Mouse (Mus musculus) gastrocnemius, adult 2 months (tissue): ENCODE data around the gene Ptprg. TPM values are rescaled to one million over a fixed set of nuclear protein-coding genes. Genes with fewer than 3 reads are reported as not detected.

ENCODE experiments used
- DNase-seq: peaks from one replicate; pipeline ENCODE4 v3.0.0; 2022
- H3K27ac ChIP-seq: fragments of 200-600 bp; 2 replicates; pipeline ENCODE4 v1.8.1; 2022; ENCODE audit warnings: mild to moderate bottlenecking
- H3K4me3 ChIP-seq: fragments of 200-600 bp; 2 replicates; pipeline ENCODE4 v1.8.1; 2022; ENCODE audit warnings: mild to moderate bottlenecking, moderate library complexity
- CTCF ChIP-seq: fragments of 200-600 bp; IDR thresholded peaks from 2 replicates; pipeline ENCODE4 v1.8.1; 2022; ENCODE audit warnings: antibody characterized with exemption, mild to moderate bottlenecking, moderate library complexity
- intact Hi-C: fragments of 180-260 bp; cut with DNase I; formaldehyde crosslinking; loops from one replicate; pipeline ENCODE4 v1.15.1; 2025
- total RNA-seq, 2 experiments: library from RNA; stranded (reverse); gene quantifications; 2 replicates each; pipeline ENCODE4 v1.2.3; 2021

The Ptprg gene
- total RNA-seq, 2 experiments from 2014 or later, result 26.3 to 32.5 TPM

- TF ChIP-seq CTCF, result no peak
- DNase-seq, result no peak
- Histone ChIP-seq H3K27ac (no peak overlapping the region), H3K4me3 (no peak overlapping the region)
- intact Hi-C loops, result no loop called here
Observed at GRCm38 (mm10) chr14:11759356-11759755, 206.0 kb downstream of the Ptprg start.

- TF ChIP-seq CTCF, result no peak
- peak; percentile 25 for DNase-seq
Observed at GRCm38 (mm10) chr14:11762995-11763394, 209.7 kb downstream of the Ptprg start.

DNA sequence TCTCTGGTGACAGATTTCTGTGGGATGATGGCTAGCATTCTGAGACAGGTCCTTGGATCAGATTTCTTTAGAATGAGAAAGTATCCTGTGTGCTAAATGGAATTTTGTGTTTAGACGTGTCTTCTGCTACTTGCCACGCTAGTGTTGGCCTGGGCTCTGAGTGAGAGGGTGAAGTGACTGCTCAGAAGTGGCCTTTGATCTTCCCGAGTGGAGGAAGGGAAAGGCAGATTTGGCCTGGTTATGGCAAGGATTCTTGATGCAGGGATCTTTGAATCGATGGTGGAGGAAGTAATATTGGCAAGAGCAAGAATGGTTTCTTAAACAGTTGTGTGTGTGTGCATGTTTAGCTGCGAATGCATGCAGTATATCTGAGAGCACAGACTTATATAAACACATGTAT lies 219.4 kb downstream of the Ptprg start:
- no peak for TF ChIP-seq CTCF
- intact Hi-C loops, result no loop called here
- no peak for DNase-seq
- Histone ChIP-seq H3K4me3 (no peak overlapping the region), H3K27ac (no peak overlapping the region)

More at GRCm38 (mm10) chr14:11762995-11763394, 209.7 kb downstream of the Ptprg start:
- Histone ChIP-seq H3K27ac (no peak overlapping the region), H3K4me3 (no peak overlapping the region)
- intact Hi-C loops, result no loop called here

DNA sequence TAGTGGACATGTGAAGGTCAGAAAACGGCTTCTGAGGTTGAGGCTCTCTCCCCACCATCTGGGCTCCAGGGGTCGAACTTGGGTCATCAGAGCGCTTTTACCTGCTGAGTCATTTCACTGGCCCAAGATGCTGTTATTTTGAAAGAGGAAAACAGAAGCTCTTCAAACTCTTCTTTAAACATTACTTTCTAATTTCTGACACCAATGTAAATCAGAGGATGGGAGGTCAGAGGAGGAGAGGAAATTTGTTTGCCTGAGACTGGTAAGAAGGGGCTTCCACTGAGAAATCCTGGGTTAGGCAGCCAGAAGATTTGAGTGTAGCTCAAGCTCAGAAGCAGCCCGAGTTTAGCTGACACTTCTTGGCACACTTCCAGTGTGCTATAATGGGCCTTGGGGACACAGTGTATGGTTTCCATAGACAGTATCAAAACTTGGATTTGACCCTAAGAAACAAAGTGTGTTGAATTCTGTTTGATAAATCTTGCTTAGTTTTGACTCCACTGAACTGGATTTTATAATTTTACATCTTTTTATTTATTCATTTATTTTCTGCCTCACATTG lies 221.2 kb downstream of the Ptprg start:
- intact Hi-C loops, result no loop called here
- DNase-seq, result peak; percentile 39
- TF ChIP-seq CTCF, result no peak
- Histone ChIP-seq H3K27ac (peak overlapping the region; percentile 92), H3K4me3 (peak overlapping the region; percentile 46)

DNA sequence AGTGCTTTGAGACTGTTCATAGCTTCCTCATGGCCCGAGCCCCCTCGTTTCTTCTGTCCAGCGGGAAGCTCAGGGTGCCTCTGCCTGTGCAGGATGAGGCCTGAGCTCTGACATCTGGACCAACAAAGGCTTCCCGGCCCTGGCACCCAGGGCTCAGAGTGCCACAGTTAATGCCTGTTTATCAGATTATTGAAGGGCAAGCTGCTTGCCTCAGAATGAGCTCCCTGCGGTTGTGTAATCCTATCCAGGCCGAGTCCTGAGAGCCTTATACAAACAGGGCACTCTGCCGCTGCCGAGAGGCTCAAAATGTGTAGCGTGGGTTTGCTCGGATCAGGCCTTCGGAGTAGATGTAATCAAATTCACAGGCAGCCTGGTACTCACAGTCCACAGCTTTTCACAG lies 221.9 kb downstream of the Ptprg start:
- peak overlapping the region; percentile 46 for H3K4me3 ChIP-seq
- intact Hi-C loops, result no loop called here
- no peak for TF ChIP-seq CTCF
- peak; percentile 71 for DNase-seq
- H3K27ac ChIP-seq, result peak overlapping the region; percentile 92

- DNase-seq, result no peak
- intact Hi-C loops, result no loop called here
- Histone ChIP-seq H3K27ac (peak overlapping the region; percentile 92), H3K4me3 (no peak overlapping the region)
- no peak for TF ChIP-seq CTCF
Observed at GRCm38 (mm10) chr14:11775951-11776495, 222.7 kb downstream of the Ptprg start.

- no peak for TF ChIP-seq CTCF
- intact Hi-C loops, result no loop called here
Observed at GRCm38 (mm10) chr14:11776566-11776965, 223.2 kb downstream of the Ptprg start.

DNA sequence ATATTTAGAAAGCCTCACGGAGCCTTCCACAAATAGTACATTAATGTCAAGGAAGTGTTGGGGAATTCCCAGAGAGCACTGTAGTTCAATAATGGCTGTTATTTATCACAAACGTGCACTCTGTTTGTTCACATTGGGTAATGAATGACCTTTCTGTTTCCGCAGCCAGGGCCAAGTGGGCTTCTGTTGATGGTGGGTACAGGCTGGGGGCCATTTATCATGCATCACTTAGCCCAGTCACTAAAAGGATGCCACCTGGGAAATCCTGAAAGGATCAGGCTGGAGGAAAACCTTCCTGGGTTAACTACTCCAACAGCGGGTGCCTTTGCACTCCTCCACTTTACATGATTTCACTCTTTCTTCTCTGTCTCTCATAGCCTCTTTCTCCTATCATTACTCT lies 237.9 kb downstream of the Ptprg start:
- no peak overlapping the region for H3K27ac ChIP-seq

More at GRCm38 (mm10) chr14:11776566-11776965, 223.2 kb downstream of the Ptprg start:
- peak overlapping the region; percentile 92; the same call in 1 of the 2 replicates for H3K27ac ChIP-seq
- DNase-seq, result no peak
- no peak overlapping the region for H3K4me3 ChIP-seq

DNA sequence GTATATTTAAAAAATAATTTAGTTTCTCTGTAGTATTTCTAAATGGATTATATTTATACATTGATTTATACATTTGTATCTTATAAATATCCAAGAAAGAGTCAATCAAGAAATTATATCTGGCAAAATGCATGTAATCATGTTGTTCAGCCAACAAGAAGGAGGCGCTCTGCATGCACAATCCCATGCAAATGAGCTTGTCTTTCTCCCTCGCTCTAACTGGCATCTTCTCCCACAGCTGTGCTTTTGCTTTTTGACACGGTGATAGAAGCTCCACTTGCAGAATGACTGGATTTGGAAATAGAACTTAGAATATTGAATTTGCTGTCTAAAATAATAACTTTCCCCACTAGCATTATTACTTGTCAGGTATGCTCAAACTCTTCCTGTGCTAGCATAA lies 240.5 kb downstream of the Ptprg start:
- intact Hi-C loops, result no loop called here
- Histone ChIP-seq H3K27ac (no peak overlapping the region), H3K4me3 (no peak overlapping the region)
- no peak for TF ChIP-seq CTCF
- no peak for DNase-seq

More for the DNA sequence above, 237.9 kb downstream of the Ptprg start:
- no peak overlapping the region for H3K4me3 ChIP-seq
- intact Hi-C loops, result no loop called here
- DNase-seq, result no peak
- TF ChIP-seq CTCF, result no peak

DNA sequence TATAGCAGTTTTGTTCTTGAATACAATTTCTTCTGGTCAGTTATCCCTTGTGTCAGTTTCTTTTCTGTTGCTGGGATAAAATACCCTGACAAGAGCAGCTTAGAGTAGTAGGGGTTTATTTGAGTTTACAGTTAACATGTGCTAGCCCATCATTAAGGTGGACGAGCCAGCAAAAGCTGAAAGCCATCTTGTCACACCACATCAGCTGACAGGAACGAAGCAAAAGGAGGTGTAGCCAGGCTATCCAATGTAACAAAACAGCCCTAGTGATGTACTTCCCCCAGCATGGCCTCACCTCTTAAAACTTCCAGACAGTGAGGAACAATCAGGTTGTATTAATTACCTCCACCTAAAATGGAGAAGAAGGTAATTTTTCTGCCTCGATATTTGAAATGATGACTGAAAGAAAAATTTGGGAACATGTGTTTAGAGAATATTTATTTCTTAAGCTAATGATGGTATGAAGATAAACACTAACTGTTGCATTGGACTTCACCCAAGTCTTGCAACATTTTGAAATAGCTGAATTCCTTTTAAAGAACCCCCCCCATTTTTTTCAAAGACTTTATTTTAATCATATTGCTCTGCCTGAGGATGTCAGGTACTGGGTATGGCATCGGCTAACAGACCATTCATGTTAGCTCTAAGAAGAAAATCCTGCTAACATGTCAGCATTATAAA lies 249.2 kb downstream of the Ptprg start:
- no peak for TF ChIP-seq CTCF
- no peak for DNase-seq
- Histone ChIP-seq H3K4me3 (no peak overlapping the region), H3K27ac (peak overlapping the region; percentile 62)
- intact Hi-C loops, result no loop called here

DNA sequence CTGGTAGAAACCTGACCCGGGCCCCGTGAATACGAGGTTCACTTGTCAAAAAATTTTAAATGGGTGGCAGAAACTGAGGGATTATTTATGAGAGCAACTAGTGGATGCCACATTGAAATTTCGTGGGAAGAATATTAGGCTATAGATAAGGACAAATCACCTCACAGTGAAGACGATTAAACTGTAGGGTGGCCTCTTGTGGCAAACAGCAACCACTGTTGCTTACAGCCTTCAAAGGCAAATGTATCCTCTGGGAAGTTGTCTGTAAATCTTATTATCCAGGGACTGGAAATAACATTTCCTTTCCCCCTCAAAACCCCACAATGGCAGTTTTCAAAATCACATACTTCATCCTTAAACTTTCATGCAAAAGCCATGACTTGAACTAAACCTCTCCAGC lies 253.3 kb downstream of the Ptprg start:
- intact Hi-C loops, result no loop called here
- Histone ChIP-seq H3K27ac (peak overlapping the region; percentile 58), H3K4me3 (no peak overlapping the region)
- peak; percentile 44 for TF ChIP-seq CTCF
- DNase-seq, result no peak

- Histone ChIP-seq H3K27ac (peak overlapping the region; percentile 58), H3K4me3 (no peak overlapping the region)
- TF ChIP-seq CTCF, result no peak
- DNase-seq, result no peak
- intact Hi-C loops, result no loop called here
Observed at GRCm38 (mm10) chr14:11807465-11807864, 254.1 kb downstream of the Ptprg start.

- no peak for TF ChIP-seq CTCF
- Histone ChIP-seq H3K27ac (peak overlapping the region; percentile 82), H3K4me3 (peak overlapping the region; percentile 34)
- intact Hi-C loops, result loop anchor here (5.0 kb wide), 1 partner anchor 259 kb away; the partner anchor contains the start of gene Ptprg
- DNase-seq, result peak; percentile 46
Observed at GRCm38 (mm10) chr14:11811142-11811761, 257.9 kb downstream of the Ptprg start.
